In genomic region chr2:125659823-125660536, GRCm38 (mm10) we compare ENCODE assay signal across 7 mouse cellular contexts. TPM values are rescaled to one million over a fixed set of nuclear protein-coding genes. Genes with fewer than 3 reads are reported as not detected.
DNase-seq lines count a peak whose midpoint lies in the region; ATAC-seq lines count a peak whose summit lies in the region.

No protein-coding gene starts in this region.

- no peaks in the 10 kb centered on the region for H3K9me3 ChIP-seq in forebrain, embryonic 13.5 days (replicated peaks)
- H3K9me3 ChIP-seq in hindbrain, embryonic 11.5 days (ENCODE audit: control insufficient read depth, low read length) = no peaks in the 10 kb centered on the region

- H3K4me2 ChIP-seq in forebrain, embryonic 13.5 days = peak overlapping the region; percentile 53
- H3K4me2 ChIP-seq in hindbrain, embryonic 11.5 days (replicated peaks; ENCODE audit: low read depth, low read length) = peak overlapping the region; percentile 17

- no peaks in the 10 kb centered on the region for H3K36me3 ChIP-seq in forebrain, embryonic 13.5 days (ENCODE audit: poor library complexity, severe bottlenecking)
- no peaks in the 10 kb centered on the region for H3K36me3 ChIP-seq in hindbrain, embryonic 11.5 days (ENCODE audit: control insufficient read depth, insufficient read depth, low read length)

- H3K27me3 ChIP-seq in forebrain, embryonic 13.5 days = no peaks in the 10 kb centered on the region
- no peaks in the 10 kb centered on the region for H3K27me3 ChIP-seq in hindbrain, embryonic 11.5 days (ENCODE audit: control insufficient read depth, insufficient read depth, low read length)

- peaks cover 8% of the 10 kb centered on the region; the same call in 1 of the 2 replicates for H3K4me1 ChIP-seq in forebrain, embryonic 13.5 days
- H3K4me1 ChIP-seq in hindbrain, embryonic 11.5 days (replicated peaks; ENCODE audit: control insufficient read depth, insufficient read depth, low read length) = no peaks in the 10 kb centered on the region

- WGBS in forebrain, embryonic 13.5 days = 13% methylated on average over 10 of the region's 10 CpGs
- WGBS in hindbrain, embryonic 11.5 days = 17% methylated on average over 10 of the region's 10 CpGs

- H3K27ac ChIP-seq in forebrain, embryonic 13.5 days = no peak overlapping the region
- H3K27ac ChIP-seq in hindbrain, embryonic 11.5 days (ENCODE audit: low read depth, low read length) = no peak overlapping the region

- 0 out of 2 replicates have a peak overlapping the region, but pooled peaks have one; percentile 34 for H3K9ac ChIP-seq in forebrain, embryonic 13.5 days
- no peak overlapping the region for H3K9ac ChIP-seq in hindbrain, embryonic 11.5 days (ENCODE audit: low read depth, low read length)

- ATAC-seq in forebrain, embryonic 13.5 days = peak; percentile 80
- ATAC-seq in hindbrain, embryonic 11.5 days (ENCODE audit: low FRiP score) = peak; percentile 72

- peak overlapping the region; percentile 18 for H3K4me3 ChIP-seq in forebrain, embryonic 13.5 days
- no peak overlapping the region for H3K4me3 ChIP-seq in hindbrain, embryonic 11.5 days (ENCODE audit: low read depth, low read length)

- DNase-seq in R1 (ENCODE audit: low read depth, low spot score) = peak; percentile 72
- DNase-seq in cerebellum, adult 11 months = peak; percentile 55
- peak; percentile 82 for DNase-seq in hindbrain, embryonic 11.5 days (ENCODE audit: low spot score)
- DNase-seq in layer of hippocampus, adult 9-11 months = peak; percentile 53
- peak; percentile 69 for DNase-seq in lung, postnatal 25 days (ENCODE audit: low spot score)
- peak; percentile 70 to 84 for DNase-seq in right cerebral cortex, adult 2 months (ENCODE audit: low spot score in 2 of 2)

RNA-seq across cellular contexts. Expression of gene Eid1, which starts 12.9 kb away (rescaled TPM):
- polyA plus RNA-seq in forebrain, embryonic 13.5 days (2015; fragmentation: Nextera tagmentation; extraction: Ambion mirVana) = 271 and 288 TPM in 2 replicates
- polyA plus RNA-seq in hindbrain, embryonic 11.5 days (2014; fragmentation: Nextera tagmentation; extraction: Ambion mirVana) = 314 and 320 TPM in 2 replicates

RNA-seq across cellular contexts. Expression of gene Cep152, which starts 35.1 kb away (rescaled TPM):
- 5.9 and 6.6 TPM in 2 replicates for polyA plus RNA-seq in forebrain, embryonic 13.5 days (2015; fragmentation: Nextera tagmentation; extraction: Ambion mirVana)
- 7.6 and 9.9 TPM in 2 replicates for polyA plus RNA-seq in hindbrain, embryonic 11.5 days (2014; fragmentation: Nextera tagmentation; extraction: Ambion mirVana)
